Comparison of ENCODE assay signal across 11 mouse cellular contexts in the genomic region with DNA sequence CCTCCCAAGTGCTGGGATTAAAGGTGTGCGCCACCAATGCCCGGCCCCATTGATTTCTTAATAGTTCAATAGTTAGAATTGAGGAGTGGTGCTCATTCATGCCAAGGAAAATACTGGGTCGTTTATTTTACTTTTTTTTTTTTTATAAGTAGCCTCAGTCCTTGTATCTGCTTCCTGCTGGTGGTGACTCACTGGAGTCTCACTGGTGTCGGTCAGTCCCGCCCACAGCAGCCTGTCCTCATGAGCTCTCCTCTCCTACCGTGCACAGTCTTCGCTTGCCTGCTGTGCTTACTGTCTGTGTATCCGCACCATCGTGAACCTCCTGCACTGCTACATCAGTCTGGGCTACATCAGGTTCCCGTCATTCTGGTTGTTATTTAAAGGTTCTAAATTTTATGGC. TPM values are rescaled to one million over a fixed set of nuclear protein-coding genes. Genes with fewer than 3 reads are reported as not detected.
A peak's percentile ranks its signal among the peaks of the same experiment; 100 is the strongest.
DNase-seq lines count a peak whose midpoint lies in the region; ATAC-seq lines count a peak whose summit lies in the region.
"Had no signal": no experiment of that assay in that cellular context is flagged by ENCODE, and none has a peak within 500 bp of the region (broad histone marks: within the 10 kb centered on the region; RNA-seq: fewer than 3 reads in every experiment).

No protein-coding gene starts in this region.

- H3K36me3 ChIP-seq in heart, embryonic 11.5 days (ENCODE audit: control insufficient read depth, insufficient read depth, low read length) = peaks cover 9% of the 10 kb centered on the region; the same call in 1 of the 2 replicates
- 0 out of 2 replicates have a peak, but pooled peaks cover 2% of the 10 kb centered on the region for H3K36me3 ChIP-seq in stomach, embryonic 16.5 days (ENCODE audit: control insufficient read depth, insufficient read depth, low read length)
- H3K36me3 ChIP-seq in hindbrain, embryonic 12.5 days = peaks cover 62% of the 10 kb centered on the region

- WGBS in heart, embryonic 11.5 days (ENCODE audit: insufficient replicate concordance) = 71% methylated on average over 10 of the region's 10 CpGs
- 70% methylated on average over 10 of the region's 10 CpGs for WGBS in stomach, embryonic 16.5 days
- WGBS in hindbrain, embryonic 12.5 days = 86% methylated on average over 10 of the region's 10 CpGs

- no peaks in the 10 kb centered on the region for H3K27me3 ChIP-seq in heart, embryonic 11.5 days (ENCODE audit: control insufficient read depth, insufficient read depth, low read length)
- no peaks in the 10 kb centered on the region for H3K27me3 ChIP-seq in stomach, embryonic 16.5 days (ENCODE audit: control insufficient read depth, insufficient read depth, low read length)
- no peaks in the 10 kb centered on the region for H3K27me3 ChIP-seq in hindbrain, embryonic 12.5 days

- no peak overlapping the region for H3K9ac ChIP-seq in heart, embryonic 11.5 days (ENCODE audit: low read depth, low read length)
- H3K9ac ChIP-seq in stomach, embryonic 16.5 days (ENCODE audit: low read length) = no peak overlapping the region
- no peak overlapping the region for H3K9ac ChIP-seq in hindbrain, embryonic 12.5 days

- peak; percentile 67 for ATAC-seq in heart, embryonic 11.5 days (replicated peaks; ENCODE audit: insufficient number of reproducible peaks, low FRiP score, low TSS enrichment)
- ATAC-seq in stomach, embryonic 16.5 days (ENCODE audit: insufficient read depth, low FRiP score) = peak; percentile 68; the same call in 1 of the 2 replicates
- no peak for ATAC-seq in hindbrain, embryonic 12.5 days (ENCODE audit: low FRiP score)

- no peak overlapping the region for H3K27ac ChIP-seq in heart, embryonic 11.5 days (ENCODE audit: low read depth, low read length)
- H3K27ac ChIP-seq in stomach, embryonic 16.5 days (ENCODE audit: low read length) = no peak overlapping the region
- H3K27ac ChIP-seq in hindbrain, embryonic 12.5 days = no peak overlapping the region

- no peaks in the 10 kb centered on the region for H3K9me3 ChIP-seq in heart, embryonic 11.5 days (replicated peaks; ENCODE audit: control insufficient read depth, low read length)
- H3K9me3 ChIP-seq in stomach, embryonic 16.5 days (replicated peaks; ENCODE audit: control insufficient read depth, low read length) = no peaks in the 10 kb centered on the region
- no peaks in the 10 kb centered on the region for H3K9me3 ChIP-seq in hindbrain, embryonic 12.5 days (replicated peaks)

- DNase-seq in heart, adult 9 months (ENCODE audit: low spot score in 2 of 2) = no peak
- DNase-seq in right cerebral cortex, adult 18-20 months = peak; percentile 50
- DNase-seq in right cerebral cortex, postnatal 14 days = no peak
- DNase-seq in cerebellum, adult 9-11 months = peak; percentile 30
- DNase-seq in testis, postnatal 14 days (ENCODE audit: low spot score) = no peak
- DNase-seq: gastrocnemius, postnatal 25 days; kidney, adult 8-10 months; thymus, postnatal 14 days had no signal

- no peak overlapping the region for H3K4me3 ChIP-seq in heart, embryonic 11.5 days (ENCODE audit: low read depth, low read length)
- no peak overlapping the region for H3K4me3 ChIP-seq in stomach, embryonic 16.5 days (replicated peaks; ENCODE audit: low read length)
- H3K4me3 ChIP-seq in hindbrain, embryonic 12.5 days = no peak overlapping the region

- H3K4me2 ChIP-seq in heart, embryonic 11.5 days = no peak overlapping the region
- no peak overlapping the region for H3K4me2 ChIP-seq in stomach, embryonic 16.5 days (ENCODE audit: low read depth, low read length)
- no peak overlapping the region for H3K4me2 ChIP-seq in hindbrain, embryonic 12.5 days (replicated peaks)

- no peaks in the 10 kb centered on the region; the same call in 1 of the 2 replicates for H3K4me1 ChIP-seq in heart, embryonic 11.5 days (ENCODE audit: control insufficient read depth, insufficient read depth, low read length)
- H3K4me1 ChIP-seq in stomach, embryonic 16.5 days (ENCODE audit: control insufficient read depth, insufficient read depth, low read length) = 0 out of 2 replicates have a peak, but pooled peaks cover 4% of the 10 kb centered on the region
- H3K4me1 ChIP-seq in hindbrain, embryonic 12.5 days = 0 out of 2 replicates have a peak, but pooled peaks cover 6% of the 10 kb centered on the region

RNA-seq across cellular contexts. Expression of a gene that starts 46.5 kb away (rescaled TPM):
- 29.6 and 31.7 TPM in 2 replicates for polyA plus RNA-seq in heart, embryonic 11.5 days (2014; fragmentation: Nextera tagmentation; extraction: Ambion mirVana)
- polyA plus RNA-seq in stomach, embryonic 16.5 days (2015; fragmentation: Nextera tagmentation; extraction: Ambion mirVana) = 37.9 and 40.4 TPM in 2 replicates
- 37.3 and 39.1 TPM in 2 replicates for polyA plus RNA-seq in hindbrain, embryonic 12.5 days (2016; fragmentation: Nextera tagmentation; extraction: Ambion mirVana)

Comparison
In these comparisons a context has a peak if more than half of its experiments do, and no peak if none do; other contexts are left out.
1. DNase-seq: peak in right cerebral cortex, adult 18-20 months (single experiment) and cerebellum, adult 9-11 months (single experiment); none in heart, adult 9 months (0 of 2), right cerebral cortex, postnatal 14 days (single experiment) and testis, postnatal 14 days (single experiment).